Mouse (Mus musculus) 3T3-L1 (cell line): ENCODE results near the gene Trappc10.
A peak's percentile ranks its signal among the peaks of the same experiment; 100 is the strongest.

ENCODE experiments used
- DNase-seq: peaks from one replicate; pipeline ENCODE4 v3.0.0-alpha.2; 2015; ENCODE audit warnings: low read depth, low spot score

Gene Trappc10

DNA sequence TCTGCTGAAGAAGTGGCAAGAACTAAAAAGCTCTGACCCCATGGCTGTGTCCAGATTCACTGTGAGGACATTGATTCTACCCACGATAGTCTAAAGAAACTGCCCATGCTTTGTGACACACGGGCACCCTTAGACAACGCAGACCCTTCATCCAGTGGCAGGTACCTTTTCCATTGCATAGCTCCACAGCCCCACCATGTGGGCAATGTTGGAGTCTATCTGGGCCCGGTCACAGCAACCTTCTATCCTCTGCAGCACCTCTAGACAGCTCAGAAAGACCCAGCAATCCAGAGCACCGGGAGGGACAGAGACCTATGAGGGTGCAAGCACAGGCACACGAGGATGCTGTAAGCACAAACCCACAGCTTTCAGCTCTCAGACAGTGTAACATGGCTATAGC, 33.1 kb downstream of the Trappc10 start:
- DNase-seq, result peak; percentile 6

DNA sequence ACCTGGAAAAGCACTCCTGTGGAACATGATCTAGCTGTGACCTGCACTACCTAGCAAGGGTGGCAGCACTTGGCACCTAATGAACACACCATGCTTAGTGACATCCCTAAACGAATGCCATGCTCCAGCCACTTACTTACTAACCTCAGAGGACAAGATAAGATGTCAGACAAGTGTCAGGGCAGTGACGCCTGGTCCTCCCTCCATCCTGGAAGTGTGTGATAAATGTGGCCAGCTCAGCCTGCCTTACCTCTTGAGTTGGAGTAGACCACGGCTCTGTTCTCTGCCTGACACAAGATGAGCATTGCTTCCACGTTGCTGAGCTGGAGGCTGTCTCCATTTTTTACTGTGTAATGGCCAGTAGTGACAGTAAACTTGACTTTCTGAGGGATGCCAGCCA, 43.3 kb downstream of the Trappc10 start:
- no peak for DNase-seq

DNA sequence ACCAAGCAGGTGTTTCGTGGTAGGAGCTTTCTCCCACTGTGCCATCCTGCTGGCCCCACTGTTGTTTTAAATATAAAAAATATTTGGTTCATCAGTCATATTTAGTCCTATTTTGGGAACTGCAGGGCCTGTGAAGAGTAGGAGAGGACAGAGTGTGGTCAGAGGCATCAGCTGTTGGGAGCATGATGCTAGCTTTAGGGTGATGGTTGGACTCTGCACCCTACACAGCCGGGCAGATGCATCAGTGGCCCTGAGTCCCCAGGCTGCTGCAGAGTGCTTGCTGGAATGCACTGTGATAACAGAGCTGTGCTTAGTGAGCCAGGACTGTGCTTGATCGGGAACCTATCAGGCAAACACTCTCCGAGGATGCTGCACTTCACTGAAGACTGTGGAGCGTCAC, 51.5 kb downstream of the Trappc10 start:
- DNase-seq, result no peak

DNA sequence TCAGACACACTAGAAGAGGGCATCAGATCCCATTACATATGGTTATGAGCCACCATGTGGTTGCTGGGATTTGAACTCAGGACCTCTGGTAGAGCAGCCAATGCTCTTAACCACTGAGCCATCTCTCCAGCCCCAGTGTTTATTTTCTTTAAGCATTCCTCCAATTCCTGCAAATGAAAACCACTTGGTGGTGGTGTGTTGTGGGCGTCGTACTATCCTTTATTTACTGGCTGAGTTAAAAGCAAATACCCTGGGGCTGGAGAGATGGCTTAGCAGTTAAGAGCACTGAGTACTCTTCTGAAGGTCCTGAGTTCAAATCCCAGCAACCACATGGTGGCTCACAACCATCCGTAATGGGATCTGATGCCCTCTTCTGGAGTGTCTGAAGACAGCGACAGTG, 58.4 kb downstream of the Trappc10 start:
- DNase-seq, result peak; percentile 58

DNA sequence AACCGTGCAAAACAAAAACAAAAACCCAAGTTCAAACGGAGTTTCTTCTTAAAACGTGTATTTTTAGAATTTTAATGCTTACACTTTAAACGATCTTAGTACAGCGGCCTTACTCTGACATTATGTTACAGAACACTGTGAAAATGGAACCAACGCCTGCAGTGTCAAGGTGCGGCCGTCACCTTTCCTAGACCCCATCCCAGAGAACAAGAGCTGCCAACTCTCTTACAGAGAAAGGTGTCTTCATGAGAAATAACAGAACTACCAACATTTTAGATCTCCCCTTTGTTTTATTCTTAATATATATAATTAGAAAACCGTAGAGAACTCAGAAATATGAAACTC, 59.1 kb downstream of the Trappc10 start:
- DNase-seq, result no peak

DNA sequence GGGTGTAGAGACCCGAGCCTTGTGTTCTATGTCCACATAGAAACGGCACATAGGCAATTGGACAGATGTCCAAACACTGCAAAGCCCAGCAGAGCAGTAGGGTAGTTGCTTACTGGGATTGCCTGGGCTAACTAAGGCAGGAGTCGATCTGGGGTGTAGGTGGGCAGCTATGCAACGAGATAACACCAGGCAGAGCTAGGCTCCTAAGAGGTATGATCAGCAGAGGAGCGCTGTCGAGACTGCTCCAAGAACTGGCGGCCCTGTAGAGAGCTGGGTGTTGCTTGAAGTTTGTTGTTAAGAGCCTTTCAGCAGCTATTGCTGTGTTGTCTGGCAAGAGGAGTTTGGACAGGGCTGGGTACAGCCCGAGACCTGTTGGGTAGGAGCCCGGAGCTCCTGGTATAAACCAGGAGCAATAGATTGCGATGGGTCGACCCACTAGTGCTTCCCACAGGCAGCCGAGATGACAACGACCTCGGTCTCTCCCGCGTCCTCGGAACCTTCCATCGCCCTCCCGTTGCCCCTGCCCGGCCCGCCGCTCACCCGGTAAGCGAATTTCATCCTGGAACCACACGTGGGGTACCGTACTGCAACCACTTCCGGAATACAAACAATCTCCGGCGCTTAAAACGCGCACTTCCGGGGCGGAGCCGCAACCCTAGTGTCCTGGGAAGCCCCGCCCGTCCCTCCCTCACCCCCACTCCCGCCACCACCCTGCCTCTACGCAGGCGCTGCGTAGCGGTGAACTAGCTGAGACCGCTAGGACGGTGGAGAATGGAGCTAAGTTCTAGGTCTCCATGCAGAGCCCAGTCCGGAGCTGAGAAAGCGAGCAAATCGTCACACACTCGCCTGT, 59.7 kb downstream of the Trappc10 start, which contains the start of gene Pwp2:
Gene Pwp2 (minus strand): TSS at position 619 of the 850 bp plus-strand sequence.
- peak; percentile 96 for DNase-seq

DNA sequence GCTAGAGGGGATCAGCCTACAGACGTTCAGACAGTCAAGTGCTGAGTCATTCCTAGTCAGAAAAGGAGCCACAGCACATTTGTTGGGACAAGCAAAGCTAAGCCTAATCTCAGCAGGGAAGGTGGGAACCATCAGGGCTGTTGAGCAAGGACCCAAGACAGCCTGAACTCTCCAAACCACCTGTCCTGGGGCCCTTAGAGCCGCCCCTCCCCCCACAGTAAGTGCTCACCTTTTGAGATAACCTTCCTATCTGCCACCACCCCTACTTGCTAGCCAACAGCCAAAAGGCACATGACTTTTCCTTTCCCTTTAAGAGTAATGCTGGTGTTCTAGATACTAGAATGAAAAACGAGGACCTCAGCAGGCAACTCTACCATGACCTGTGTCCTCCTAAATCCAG, 60.9 kb downstream of the Trappc10 start:
- DNase-seq, result no peak

DNA sequence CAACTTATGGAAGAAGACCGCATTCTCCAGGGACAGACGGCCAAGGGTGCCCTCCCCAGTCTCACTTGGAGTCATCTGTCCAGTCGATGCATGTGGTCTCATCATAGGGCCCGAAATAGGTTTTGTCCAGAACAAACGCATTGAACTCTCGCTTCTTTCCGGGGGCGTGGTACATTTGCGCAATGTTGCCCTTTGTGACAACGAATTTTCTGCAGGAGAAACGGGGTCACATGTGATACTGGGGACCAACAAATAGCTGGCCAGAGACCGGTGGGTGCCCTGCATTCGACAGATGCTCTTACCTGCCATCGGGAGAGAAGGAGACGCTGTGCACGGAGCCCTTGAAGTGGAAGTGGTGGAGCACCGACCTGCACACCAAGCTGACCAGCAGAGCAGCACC, 62.1 kb downstream of the Trappc10 start:
- DNase-seq, result no peak

DNA sequence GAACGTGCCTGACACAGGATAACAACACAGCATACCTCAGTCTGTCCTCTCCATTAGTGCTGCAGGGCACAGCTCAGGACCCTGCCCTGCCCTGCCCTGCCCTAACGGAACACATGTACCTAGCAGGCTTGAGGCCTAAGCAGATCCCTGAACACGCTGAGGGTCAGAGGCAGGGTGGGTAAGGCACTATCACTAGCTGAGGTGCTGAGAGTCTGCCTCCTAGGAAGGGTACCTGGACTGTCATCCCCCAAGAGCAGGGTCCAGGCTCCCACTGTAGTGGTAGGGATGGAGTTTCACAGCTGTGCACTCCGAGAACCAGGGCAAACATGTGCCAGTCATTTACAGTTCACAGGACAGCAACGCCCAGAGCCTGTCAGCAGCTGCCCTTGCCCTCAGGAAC, 70.0 kb downstream of the Trappc10 start:
- DNase-seq, result no peak

DNA sequence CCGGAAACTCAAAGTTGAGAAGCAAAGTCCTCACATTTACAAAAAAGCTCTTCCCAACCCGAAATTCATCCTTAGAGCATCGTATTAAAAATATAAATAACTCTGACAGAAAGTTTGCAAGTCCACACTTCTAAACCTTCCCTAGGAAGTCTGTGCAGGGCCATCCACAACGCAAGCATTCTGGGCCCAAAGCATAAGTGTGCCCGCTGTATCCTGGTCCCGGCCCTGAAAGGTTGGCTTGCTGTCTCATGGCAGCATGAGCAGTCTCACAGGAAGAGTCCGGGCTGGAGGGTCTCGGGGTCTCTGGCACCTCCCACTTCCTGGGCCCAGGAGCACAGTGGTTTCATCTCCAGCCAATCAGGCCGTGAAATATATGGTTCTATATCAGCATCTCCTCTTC, 72.9 kb downstream of the Trappc10 start:
- no peak for DNase-seq

DNA sequence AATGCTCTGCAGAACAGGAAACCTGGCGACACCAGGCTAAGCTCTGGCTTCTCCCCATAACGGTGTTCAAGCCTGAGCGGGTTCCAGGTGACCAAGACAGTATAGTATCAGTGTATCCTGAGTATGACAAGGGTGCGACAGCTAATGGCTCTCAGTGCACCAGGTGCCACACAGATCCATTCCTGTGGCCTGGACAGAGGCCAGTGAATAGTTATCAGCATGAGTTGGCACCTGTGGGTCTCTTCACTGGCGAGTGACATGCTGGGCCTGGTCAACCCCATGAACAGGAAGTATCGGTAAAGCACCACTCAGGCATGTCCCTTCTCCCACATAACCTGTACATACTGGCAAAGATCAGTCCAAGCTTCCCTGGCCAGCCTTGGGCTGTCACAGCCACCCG, 73.4 kb downstream of the Trappc10 start:
- DNase-seq, result peak; percentile 33

DNA sequence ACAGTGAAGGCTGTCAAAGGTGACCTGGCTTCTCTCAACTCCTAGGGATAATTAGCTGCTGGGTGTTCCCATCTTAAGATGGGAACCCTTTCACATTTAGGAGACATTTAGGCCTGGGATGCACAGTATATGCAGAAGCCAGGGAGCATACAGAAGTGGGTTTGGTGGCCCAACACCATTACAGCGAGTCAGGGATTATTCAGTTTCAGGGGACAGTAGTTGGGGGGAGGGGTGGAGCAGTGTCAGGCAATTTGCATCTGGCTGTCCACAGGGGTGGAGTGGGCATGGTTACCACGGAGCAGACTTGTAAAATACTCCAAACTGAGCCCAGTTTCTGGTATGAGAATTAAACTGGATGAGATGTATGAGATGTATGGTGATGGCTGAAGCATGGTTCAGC, 74.0 kb downstream of the Trappc10 start:
- DNase-seq, result no peak

DNA sequence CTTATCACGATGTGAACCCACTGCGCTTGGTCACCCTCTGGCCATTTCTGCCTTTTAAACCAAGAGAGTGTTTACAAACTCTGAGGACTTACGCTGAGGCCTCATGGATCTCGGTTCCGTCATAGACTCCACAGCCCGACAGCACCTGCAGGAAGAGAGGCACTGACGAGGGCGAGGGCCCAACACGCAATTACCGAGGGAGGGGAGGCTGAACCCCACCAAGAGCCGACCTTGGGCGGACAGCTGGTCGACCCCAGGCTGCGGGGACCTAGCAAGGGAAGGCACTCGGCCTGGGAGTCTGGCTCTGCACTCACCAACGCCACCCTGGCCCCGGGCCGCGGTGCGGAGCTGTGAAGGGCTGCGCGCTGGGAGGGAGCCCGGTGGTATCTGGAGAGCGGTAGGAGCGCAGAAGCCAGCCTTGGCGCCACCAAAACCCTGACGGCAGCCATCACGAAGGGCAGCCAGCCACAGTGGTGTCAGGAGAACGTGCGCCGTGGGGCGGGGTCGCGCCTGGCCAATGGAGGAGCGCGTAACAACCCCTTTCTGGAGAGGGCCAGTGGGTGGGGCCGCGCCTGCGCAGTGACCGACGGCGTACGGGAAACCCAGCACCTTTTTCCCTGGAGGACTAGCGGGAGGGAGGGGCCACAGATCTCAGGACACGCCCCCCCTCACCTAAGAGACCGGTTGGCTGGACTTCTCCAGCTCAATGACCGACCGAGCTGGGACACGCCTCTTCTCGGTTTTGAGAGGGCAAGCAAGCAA, 75.0 kb downstream of the Trappc10 start, which contains the start of gene D10Jhu81e:
Gene D10Jhu81e (minus strand): TSS at position 502 of the 762 bp plus-strand sequence.
- DNase-seq, result peak; percentile 97

DNA sequence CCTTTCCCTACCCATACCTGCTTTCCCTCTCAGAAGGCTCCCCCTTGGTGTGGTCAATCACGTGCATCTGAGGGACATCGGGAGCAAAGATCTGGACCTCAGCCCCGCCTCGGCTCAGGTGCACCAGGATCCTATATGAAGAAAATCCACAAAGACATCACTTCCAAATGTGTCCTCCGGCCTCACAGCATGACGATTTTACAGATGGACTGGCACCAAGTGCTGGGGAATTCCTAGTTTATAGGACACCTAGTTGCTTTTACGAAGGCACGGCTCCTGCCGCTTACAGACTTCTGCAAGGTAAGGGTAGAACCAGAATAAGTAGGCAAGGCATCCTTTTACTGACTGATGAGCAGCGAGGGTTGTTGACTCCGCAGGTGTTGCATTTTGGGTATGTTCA, 75.6 kb downstream of the Trappc10 start:
- DNase-seq, result no peak

DNA sequence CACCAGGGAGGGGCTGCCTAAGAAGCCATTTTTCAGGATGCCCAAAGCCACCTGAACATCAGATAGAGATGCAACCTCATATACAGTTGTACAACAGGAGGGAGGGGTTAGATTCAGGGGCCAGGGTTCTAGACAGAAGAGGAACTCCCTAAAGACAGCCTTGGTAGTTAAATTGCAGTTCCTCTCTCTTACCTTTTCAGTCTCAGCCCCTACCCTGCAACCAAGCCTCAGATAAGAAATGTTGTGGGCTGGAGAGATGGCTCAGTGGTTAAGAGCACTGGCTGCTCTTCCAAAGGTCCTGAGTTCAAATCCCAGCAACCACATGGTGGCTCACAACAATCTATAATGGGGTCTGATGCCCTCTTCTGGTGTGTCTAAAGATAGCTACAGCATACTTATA, 76.7 kb downstream of the Trappc10 start:
- no peak for DNase-seq

DNA sequence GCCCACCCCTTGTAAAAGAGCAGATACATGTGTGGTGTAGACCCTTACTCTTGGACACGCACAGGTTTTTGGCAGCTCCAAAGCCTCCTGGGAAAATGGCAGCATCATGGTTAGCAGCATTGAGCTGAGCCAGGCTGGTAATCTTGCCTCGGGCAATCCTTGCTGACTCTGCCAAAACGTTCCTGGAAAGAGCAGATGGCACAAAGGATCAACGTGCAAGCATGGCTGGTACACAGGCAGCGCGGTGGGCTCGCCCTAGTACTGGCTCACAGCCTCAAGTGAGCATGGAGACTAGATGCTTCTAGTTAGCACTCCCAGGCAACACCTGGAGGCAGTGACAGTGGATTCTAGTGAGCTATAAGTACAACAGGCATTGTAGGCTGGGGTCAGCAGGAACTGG, 77.1 kb downstream of the Trappc10 start:
- DNase-seq, result no peak

DNA sequence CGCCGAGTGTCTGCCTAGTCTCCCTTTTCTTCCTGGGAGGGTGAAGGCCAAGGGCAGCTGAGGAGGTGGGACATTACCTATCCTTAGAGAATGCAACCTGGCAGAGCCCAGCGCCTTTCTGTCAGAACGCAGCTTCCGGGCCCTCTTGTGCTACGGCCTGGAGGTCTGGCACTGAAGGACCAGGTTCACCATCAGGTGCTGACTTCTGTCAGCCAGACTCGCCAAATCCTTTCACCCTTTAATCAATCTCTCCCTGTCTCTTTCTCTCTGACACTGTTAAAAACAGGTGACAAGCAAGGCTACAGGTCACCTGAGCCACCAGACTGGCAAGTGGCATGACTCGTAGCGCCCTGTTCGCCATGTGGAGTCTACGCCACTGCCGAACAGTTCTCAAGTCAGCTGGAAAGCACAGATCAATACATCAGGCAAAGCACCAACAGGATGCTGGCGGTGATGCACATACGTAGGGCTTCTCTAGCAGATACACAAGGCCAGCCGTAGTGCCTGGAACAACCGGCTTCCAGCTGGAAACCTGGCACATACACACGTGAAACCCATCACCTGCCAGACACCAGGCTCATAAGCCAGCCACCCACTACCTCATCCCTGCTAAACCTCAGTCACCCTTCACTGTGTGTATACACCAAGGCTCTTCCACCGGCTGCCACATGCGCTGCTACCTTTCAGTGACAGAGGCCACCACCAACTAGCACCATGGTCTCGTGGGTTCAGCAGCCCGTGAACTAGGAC, 79.0 kb downstream of the Trappc10 start:
- no peak for DNase-seq

DNA sequence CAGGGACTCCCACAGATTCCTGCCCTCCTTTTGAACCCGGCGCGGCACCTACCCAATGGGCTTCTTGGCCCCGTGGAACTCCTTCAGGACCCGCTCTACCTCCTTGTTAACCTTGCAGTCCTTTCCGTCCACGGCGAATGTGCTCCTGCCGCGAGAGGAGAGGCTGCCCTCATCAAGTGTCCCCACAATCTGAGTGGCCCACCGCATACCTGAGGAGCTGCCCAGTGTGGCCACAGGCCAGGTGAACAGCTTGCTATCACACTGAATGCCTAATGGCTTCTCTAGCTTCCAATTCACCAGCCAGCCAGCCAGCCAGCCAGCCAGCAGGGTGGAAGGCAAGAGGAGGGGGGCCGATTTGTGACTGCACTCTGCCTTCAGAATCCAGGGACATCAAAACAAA, 79.7 kb downstream of the Trappc10 start:
- DNase-seq, result no peak

DNA sequence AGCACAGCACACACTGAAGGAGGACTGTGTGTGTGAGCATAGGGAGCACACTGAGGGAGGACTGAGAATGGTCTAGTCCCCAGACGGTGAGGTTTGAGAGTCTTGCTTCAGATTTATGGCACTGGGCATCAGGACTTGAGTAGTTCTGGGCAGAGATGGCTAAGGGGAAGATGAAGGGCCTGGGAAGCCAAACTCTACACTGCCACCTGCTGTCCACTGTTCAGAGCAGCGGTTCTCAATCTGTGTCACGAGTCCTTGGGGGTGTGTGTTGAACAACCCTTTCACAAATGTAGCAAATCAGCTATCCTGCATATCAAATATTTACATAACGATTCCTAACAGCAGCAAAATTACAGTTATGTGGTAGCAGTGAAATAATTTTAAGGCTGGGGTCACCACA, 80.5 kb downstream of the Trappc10 start:
- DNase-seq, result peak; percentile 87

DNA sequence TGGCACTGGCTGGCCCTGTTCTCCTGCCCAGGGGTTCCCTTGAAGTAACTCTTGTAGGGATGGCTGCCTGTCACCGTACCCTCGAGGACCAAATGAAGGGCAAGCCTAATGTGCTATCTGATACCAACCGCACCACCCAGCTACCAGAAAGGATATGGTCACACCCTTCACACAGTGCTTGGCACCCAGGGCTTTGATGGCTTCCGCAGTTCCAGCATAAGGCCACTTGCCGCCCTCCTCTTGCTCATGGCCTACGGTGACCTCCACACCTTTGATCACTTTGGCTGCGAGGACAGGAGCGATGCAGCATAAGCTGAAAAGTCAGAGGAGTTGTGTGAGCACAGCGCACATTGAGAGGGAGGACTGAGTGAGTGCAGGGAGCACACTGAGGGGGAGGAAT, 81.2 kb downstream of the Trappc10 start:
- DNase-seq, result no peak

DNA sequence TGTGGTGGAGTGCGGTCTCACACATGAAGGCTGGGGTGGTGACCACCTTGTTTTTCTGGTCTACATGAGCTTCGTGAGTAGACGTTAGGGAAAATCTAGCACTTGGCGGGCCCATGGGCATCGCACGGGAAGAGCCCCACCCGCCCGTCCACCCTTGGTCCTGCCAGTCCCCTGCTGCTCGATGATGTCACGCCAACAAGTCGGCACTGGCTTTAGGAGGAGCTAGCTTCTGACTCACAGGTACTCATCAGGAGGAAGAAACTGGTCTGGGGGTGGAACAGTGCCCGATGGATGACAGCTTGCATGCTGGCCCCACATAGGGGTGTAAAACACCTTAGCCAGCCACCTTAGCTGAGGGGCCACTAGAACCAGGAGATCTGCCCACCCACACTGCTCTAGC, 81.8 kb downstream of the Trappc10 start:
- DNase-seq, result no peak

DNA sequence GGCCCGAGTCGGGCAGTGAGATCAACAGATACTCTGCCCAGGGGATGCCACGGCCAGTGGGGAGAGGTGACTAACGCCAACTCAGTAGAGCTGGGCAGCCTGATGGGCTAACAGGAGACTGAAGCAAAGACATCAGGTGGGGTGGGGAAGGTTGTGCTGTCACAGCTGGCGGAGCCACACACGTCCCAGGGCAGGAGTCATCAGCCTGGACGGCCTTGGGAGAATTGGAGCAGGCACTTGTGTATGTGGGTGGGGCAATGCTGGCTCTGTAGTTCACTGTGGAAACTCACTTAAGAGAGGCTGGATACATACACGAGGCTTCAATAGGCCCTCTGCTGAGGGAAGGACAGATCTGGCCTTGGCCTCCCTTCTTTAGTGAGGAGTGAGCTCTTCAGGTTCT, 83.3 kb downstream of the Trappc10 start:
- DNase-seq, result no peak
